Mouse (Mus musculus): ENCODE measurements around the gene Slc7a10.
A peak's percentile ranks its signal among the peaks of the same experiment; 100 is the strongest.
"Not testable (repeated sequence)": the region's sequence is repeated elsewhere in the genome, so short reads cannot be mapped to it uniquely, and the experiment has no call there.

The Slc7a10 gene

DNA sequence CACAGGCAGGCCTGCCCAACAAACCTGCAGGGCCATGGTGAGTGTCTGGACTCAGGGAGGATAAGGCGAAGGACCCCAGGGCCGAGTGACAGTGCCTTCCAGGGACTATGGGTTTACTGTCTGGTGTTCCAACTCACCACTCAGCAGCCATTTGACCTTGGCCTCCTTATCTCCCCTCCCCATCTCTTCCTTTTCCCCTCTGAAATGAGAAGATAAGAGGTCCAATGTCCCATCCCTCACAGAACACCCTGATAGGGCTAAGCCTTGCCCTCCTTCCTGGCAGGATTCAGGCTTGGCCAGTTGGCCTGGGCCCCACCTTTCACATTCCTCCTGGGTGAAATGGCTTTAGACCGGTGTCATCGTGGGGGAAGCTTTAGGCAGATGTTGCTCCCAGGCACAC is 10.7 kb upstream of the Slc7a10 start:
- no peak for DNase-seq

DNA sequence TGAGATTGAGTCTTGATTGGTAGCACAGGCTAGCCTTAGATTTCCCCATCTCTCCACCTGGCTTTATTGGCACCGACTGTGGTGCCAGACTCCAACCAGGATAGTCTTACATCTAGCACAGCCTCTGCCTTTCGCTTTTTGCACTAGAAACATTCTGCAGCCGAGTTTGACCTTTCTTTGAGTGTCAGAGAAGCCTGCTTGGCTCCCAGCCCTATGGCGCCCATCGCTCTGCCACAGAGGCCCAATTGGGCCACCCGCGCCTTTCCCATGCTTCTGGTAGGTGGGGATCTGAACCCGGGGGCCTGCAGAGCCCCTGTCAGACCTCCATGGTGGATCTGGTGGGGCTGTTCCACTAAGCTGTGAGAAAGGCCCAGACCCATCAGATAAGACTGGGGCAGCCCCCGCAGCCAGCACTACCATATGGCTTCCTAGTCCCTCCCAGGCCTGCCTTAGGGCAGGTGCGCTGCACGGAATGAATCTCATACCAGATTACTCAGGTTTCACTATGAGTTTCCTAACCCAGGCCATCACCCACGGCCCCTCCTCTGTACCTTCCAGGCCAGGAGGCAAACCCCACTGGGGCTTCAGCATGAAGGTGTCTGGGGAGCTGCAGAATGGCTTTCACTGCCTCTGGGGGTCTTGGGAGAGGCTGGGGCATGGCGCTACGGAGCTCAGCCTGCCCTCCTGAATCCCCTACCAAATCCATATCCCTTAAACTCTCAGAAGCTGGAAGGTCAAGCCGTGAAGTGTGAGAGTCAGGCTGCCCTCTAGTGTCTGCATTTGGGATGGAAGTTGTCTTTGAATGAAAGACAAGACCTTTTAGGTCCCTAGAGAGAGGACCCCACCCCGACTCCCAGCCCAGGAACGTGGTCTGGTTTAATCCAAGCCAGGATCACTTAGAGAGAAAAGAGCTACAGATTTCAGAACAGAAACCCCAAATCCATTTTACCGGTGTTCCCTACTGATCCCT is 9.5 kb upstream of the Slc7a10 start:
- peak; percentile 67 to 73 for DNase-seq

DNA sequence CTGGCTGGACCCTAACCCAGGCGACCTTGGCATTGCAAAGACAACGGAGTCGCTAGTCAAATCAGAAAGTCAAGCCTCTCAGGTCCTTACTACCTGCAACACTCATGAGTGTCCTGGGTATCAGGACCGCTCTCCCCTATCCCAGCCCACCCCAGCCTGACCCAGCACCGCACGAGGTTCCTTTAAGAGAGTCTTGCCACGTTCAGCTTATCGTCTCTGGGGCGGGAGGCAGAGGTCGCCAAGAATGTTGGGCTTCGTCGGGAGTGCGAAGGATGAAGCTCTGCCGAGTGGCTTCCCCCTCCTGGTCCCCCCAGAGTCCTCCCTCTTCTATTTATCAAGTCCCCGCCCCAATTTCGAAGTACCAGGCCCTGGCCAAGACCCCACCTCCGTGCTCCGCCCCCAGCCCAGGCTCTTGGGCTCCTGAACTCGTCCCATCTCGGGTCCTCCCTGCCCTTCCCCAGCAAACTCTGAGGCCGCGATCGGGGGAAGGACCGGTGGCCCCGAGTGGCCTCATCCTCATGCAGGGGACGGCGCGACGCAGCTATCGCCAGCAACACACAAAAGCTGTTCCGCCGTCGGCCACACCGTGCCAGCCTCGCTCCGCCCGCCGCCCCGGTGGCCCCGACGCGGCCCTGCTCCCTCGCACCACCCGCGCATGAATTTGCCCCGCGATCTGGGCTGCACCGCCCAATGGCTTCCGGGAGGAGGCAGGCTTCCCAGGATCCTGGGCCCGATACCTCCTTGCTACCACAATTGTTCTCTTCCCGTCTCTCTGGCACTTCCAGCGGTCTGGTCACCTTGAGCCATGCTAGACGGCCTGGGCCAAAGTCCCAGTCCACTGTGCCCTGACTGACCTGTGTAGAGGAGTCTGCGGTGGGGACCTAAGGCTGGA is 1.1 kb upstream of the Slc7a10 start:
- peak; percentile 38 to 55 for DNase-seq

GRCm38 (mm10) chr7:35189699-35190098 is 3.5 kb downstream of the Slc7a10 start:
- DNase-seq: no peak

DNA sequence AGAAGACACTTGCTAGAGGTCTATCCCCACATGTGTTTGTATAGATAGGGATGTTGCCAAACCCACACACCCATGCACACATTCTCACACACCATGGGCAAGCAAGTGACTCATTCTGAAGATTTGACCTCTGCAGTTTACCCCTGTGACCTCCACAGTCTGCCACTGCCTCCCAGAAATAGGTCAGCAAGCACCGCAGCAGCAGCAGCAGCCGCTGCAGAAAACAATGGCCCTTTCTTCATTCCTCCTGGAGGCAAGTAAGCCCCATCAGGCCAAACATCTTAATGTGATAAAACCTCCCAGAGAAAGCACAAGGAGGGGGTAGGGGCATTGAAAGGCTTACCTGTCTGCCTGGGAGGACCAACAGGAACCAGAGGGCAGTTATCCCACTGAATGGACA is 5.1 kb downstream of the Slc7a10 start:
- DNase-seq: no peak

GRCm38 (mm10) chr7:35197022-35197421 is 10.8 kb downstream of the Slc7a10 start:
- DNase-seq: no peak

GRCm38 (mm10) chr7:35198981-35199754 is 13.0 kb downstream of the Slc7a10 start:
- no peak for DNase-seq

GRCm38 (mm10) chr7:35199755-35200154 is 13.6 kb downstream of the Slc7a10 start:
- no peak for DNase-seq

DNA sequence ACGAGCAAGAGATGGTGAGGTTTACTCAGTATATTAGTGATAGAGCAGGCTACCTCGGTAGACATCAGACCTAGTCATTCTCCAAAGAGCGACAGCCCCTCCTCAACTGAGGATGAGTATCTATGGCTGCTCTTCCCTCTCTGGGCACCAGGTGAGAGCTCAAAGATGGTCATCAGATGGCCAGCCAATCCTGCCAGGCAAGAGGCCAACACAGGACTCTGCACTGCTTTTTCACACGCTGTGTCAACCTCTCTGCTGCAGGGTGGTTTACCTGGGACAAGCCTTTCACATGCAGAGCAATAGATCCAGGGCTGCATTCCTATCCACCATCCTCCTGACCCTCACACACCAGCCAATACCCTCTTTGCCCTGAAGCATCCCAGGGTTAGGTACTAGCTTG is 25.6 kb downstream of the Slc7a10 start:
- peak; percentile 80 to 81 for DNase-seq

GRCm38 (mm10) chr7:35214442-35215222 is 28.4 kb downstream of the Slc7a10 start:
- peak; percentile 55 to 62 for DNase-seq

- peak; percentile 80 to 85 for DNase-seq
These were observed 29.0 kb downstream of the Slc7a10 start, which contains the start of gene Lrp3 for GRCm38 (mm10) chr7:35215225-35215624. TSS of gene Lrp3 (minus strand) at chr7:35215498.

DNA sequence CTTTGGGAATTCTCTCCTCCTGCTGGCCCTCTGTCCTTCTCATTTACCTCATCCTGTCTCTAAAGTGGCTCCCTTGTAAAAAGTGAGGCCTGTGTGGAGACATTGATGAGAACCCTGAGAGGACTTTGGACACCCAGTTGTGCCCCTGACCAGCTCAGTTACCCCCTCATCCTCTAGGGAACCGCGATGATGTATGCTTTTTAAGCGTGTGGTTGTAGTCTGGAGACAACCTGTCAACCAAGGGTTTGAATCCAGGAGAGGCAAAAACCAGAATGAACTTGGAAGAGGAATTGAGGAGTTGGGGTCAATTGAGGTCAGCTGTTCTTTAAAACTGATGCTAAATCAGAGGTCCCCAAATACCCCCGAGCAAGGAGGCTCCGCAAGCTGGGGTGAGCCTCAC is 29.5 kb downstream of the Slc7a10 start:
- DNase-seq: no peak

- DNase-seq: no peak
These were observed 34.6 kb downstream of the Slc7a10 start for GRCm38 (mm10) chr7:35220694-35221365.

DNA sequence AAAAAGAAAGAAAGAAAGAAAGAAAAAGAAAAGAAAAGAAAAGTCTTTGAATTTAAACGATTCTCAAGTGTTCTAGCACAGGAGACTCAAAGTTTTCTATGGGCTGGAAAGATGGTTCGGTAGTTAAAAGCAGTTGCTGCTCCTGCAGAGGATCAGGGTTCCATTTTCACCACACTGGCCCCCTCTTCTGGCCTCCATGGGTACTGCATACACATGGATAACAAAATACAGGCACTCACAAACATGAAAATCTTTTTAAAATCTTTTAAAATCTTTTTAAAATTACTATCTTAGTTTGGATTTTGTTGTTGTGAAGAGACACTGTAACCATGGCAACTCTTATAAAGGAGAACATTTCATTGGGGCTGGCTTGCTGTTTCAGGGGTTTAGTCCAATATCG is 44.1 kb downstream of the Slc7a10 start:
- DNase-seq: peak in 1 of 2 experiments; percentile 47

- DNase-seq: no peak
These were observed 46.7 kb downstream of the Slc7a10 start for GRCm38 (mm10) chr7:35232796-35233455.

GRCm38 (mm10) chr7:35233861-35234260 is 47.7 kb downstream of the Slc7a10 start:
- DNase-seq: peak in 1 of 2 experiments; percentile 35

DNA sequence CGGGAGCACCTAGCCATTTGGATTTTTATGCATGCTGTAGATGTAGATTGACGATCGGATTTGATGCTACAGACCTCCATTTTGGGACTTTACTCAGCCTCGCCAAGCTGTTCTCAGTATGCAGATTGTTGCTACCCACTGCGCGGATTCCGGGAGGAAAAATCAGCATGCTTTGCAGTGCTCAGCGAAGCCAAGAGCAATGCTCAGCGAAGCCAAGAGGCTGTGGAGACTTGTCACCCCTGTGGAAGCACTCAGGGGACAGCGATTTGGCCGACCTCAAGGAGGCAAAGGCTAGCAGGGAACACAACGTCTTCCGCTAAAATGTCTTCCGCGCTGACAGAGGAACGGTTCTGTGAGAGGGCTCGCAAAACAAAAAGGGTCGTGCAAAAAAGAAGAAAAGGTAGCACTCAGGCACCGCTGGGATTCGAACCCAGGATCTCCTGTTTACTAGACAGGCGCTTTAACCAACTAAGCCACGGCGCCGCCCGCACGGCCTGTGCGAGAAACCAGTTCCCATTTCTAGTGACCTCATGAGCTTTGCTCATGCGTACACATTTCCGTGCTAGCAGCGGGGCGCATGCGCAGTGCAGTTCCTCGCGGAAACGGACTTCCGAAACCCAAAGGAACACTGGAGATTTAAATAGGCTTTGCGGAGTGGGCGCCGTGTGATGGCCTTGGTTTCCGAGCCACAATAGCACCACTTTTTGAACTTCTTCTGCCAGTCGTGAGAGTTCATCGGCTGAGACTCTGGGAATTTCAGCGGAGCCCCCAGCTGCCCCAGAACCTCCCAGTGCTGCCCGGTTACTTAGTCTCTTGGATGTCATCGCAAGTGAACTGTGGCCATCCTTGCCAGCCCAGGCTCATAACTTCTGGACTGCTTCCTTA is 48.4 kb downstream of the Slc7a10 start:
- peak; percentile 99 to 100 for DNase-seq

DNA sequence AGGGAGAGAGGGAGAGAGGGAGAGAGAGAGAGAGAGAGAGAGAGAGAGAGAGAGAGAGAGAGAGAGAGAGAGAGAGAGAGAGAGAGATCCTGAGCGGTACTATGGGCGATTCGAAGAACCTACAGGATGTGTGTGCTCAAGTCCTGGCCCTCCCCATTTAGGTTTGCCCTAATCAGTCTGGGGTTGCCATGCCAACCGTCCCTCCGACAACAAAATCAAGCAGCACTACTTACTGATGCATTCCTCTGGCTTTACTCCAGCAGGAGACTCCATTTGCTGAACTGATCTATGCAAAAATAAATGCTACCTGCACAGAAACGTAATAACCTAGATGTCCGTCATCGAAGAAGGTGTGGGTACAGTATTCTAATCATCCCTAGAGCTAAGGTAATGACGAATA is 49.1 kb downstream of the Slc7a10 start:
- DNase-seq: peak; percentile 71 to 72

- DNase-seq: not testable (repeated sequence)
These were observed 51.8 kb downstream of the Slc7a10 start for GRCm38 (mm10) chr7:35237935-35238334.
